11 mouse cellular contexts compared by ENCODE assay signal in genomic region chr9:98497990-98498389, GRCm38 (mm10). TPM values are rescaled to one million over a fixed set of nuclear protein-coding genes. Genes with fewer than 3 reads are reported as not detected.
DNase-seq lines count a peak whose midpoint lies in the region; ATAC-seq lines count a peak whose summit lies in the region.
"Had no signal": no experiment of that assay in that cellular context is flagged by ENCODE, and none has a peak within 500 bp of the region (broad histone marks: within the 10 kb centered on the region; RNA-seq: fewer than 3 reads in every experiment).

No protein-coding gene starts in this region.

- peaks cover 20% of the 10 kb centered on the region for H3K4me1 ChIP-seq in intestine, embryonic 15.5 days (replicated peaks)
- peaks cover 34% of the 10 kb centered on the region for H3K4me1 ChIP-seq in neural tube, embryonic 12.5 days
- H3K4me1 ChIP-seq in forebrain, embryonic 15.5 days: peaks cover 12% of the 10 kb centered on the region

- H3K4me2 ChIP-seq in intestine, embryonic 15.5 days (replicated peaks): peak overlapping the region; percentile 40
- H3K4me2 ChIP-seq in neural tube, embryonic 12.5 days (replicated peaks): peak overlapping the region; percentile 39
- no peak overlapping the region for H3K4me2 ChIP-seq in forebrain, embryonic 15.5 days (replicated peaks)

- H3K27ac ChIP-seq in intestine, embryonic 15.5 days: peak overlapping the region; percentile 61; the same call in 1 of the 2 replicates
- peak overlapping the region; percentile 72 for H3K27ac ChIP-seq in neural tube, embryonic 12.5 days
- no peak overlapping the region for H3K27ac ChIP-seq in forebrain, embryonic 15.5 days (replicated peaks)

- H3K9ac ChIP-seq in intestine, embryonic 15.5 days: no peak overlapping the region; the same call in 1 of the 2 replicates
- no peak overlapping the region for H3K9ac ChIP-seq in neural tube, embryonic 12.5 days
- no peak overlapping the region for H3K9ac ChIP-seq in forebrain, embryonic 15.5 days (replicated peaks)

- peak; percentile 16; the same call in 1 of the 2 replicates for ATAC-seq in intestine, embryonic 15.5 days
- peak; percentile 38; the same call in 1 of the 2 replicates for ATAC-seq in neural tube, embryonic 12.5 days (ENCODE audit: low FRiP score, low read depth)
- ATAC-seq in forebrain, embryonic 15.5 days (replicated peaks): no peak
- ATAC-seq: forebrain, embryonic 14.5 days had no signal

- no peaks in the 10 kb centered on the region for H3K36me3 ChIP-seq in intestine, embryonic 15.5 days
- no peaks in the 10 kb centered on the region for H3K36me3 ChIP-seq in neural tube, embryonic 12.5 days
- no peaks in the 10 kb centered on the region for H3K36me3 ChIP-seq in forebrain, embryonic 15.5 days

- H3K9me3 ChIP-seq in intestine, embryonic 15.5 days: no peaks in the 10 kb centered on the region
- H3K9me3 ChIP-seq in neural tube, embryonic 12.5 days: no peaks in the 10 kb centered on the region
- no peaks in the 10 kb centered on the region for H3K9me3 ChIP-seq in forebrain, embryonic 15.5 days

- no peaks in the 10 kb centered on the region for H3K27me3 ChIP-seq in intestine, embryonic 15.5 days (replicated peaks)
- no peaks in the 10 kb centered on the region for H3K27me3 ChIP-seq in neural tube, embryonic 12.5 days (replicated peaks)
- H3K27me3 ChIP-seq in forebrain, embryonic 15.5 days: no peaks in the 10 kb centered on the region

- no peak overlapping the region for H3K4me3 ChIP-seq in intestine, embryonic 15.5 days (replicated peaks)
- no peak overlapping the region for H3K4me3 ChIP-seq in neural tube, embryonic 12.5 days
- H3K4me3 ChIP-seq in forebrain, embryonic 15.5 days: no peak overlapping the region

- WGBS in intestine, embryonic 15.5 days: 37% methylated on average over 6 of the region's 6 CpGs
- 30% methylated on average over 6 of the region's 6 CpGs for WGBS in neural tube, embryonic 12.5 days
- 39% methylated on average over 6 of the region's 6 CpGs for WGBS in forebrain, embryonic 15.5 days

- peak; percentile 16 for DNase-seq in gastrocnemius, postnatal 14 days
- DNase-seq in gastrocnemius, postnatal 4 days (ENCODE audit: low spot score in 2 of 2): no peak
- DNase-seq in adrenal gland, postnatal 36 days: peak; percentile 21 to 28
- DNase-seq in layer of hippocampus, postnatal 10 days (ENCODE audit: low spot score in 2 of 2): no peak
- no peak for DNase-seq in layer of hippocampus, adult 9-11 months
- DNase-seq: cerebellum, postnatal 36 days had no signal

- intact Hi-C loops in gastrocnemius, postnatal 14 days (cut with DNase I; ENCODE audit: low total_unique reads): no loop called here

RNA-seq across cellular contexts. Expression of gene Rbp2, which starts 12.1 kb away (rescaled TPM):
- total RNA-seq in gastrocnemius, postnatal 14 days (2021): not detected
- total RNA-seq in gastrocnemius, postnatal 4 days (2021): under 1 TPM in 1 of 2 experiments, not detected in 1; 0.59 TPM
- total RNA-seq in adrenal gland, postnatal 36 days (2021): not detected
- polyA plus RNA-seq in intestine, embryonic 15.5 days (2015; fragmentation: Nextera tagmentation; extraction: Ambion mirVana): 291 and 368 TPM in 2 replicates
- polyA plus RNA-seq in neural tube, embryonic 12.5 days (2016; fragmentation: Nextera tagmentation; extraction: Ambion mirVana): 2.9 and 3.8 TPM in 2 replicates
- under 1 TPM in 1 of 2 experiments, not detected in 1; 0.54 TPM for total RNA-seq in layer of hippocampus, postnatal 10 days (2021)
- polyA plus RNA-seq in forebrain, embryonic 15.5 days (2015; fragmentation: Nextera tagmentation; extraction: Ambion mirVana): 0.53 TPM in 1 of 2 replicates, not detected in the other
- total RNA-seq: neutrophil, adult 5-6 weeks had no signal

Comparison
In these comparisons a context has a peak if more than half of its experiments do, and no peak if none do; other contexts are left out.
1. DNase-seq: peak in gastrocnemius, postnatal 14 days (single experiment) and adrenal gland, postnatal 36 days (2 of 2); none in gastrocnemius, postnatal 4 days (0 of 2), layer of hippocampus, postnatal 10 days (0 of 2) and layer of hippocampus, adult 9-11 months (single experiment).